Mouse (Mus musculus) heart, adult 11 months (tissue): ENCODE data around the gene Wdr12.
"Not testable (repeated sequence)": the region's sequence is repeated elsewhere in the genome, so short reads cannot be mapped to it uniquely, and the experiment has no call there.

Experiments used
- DNase-seq: peaks from one replicate; pipeline ENCODE4 v3.0.0; 2022

Gene Wdr12

DNA sequence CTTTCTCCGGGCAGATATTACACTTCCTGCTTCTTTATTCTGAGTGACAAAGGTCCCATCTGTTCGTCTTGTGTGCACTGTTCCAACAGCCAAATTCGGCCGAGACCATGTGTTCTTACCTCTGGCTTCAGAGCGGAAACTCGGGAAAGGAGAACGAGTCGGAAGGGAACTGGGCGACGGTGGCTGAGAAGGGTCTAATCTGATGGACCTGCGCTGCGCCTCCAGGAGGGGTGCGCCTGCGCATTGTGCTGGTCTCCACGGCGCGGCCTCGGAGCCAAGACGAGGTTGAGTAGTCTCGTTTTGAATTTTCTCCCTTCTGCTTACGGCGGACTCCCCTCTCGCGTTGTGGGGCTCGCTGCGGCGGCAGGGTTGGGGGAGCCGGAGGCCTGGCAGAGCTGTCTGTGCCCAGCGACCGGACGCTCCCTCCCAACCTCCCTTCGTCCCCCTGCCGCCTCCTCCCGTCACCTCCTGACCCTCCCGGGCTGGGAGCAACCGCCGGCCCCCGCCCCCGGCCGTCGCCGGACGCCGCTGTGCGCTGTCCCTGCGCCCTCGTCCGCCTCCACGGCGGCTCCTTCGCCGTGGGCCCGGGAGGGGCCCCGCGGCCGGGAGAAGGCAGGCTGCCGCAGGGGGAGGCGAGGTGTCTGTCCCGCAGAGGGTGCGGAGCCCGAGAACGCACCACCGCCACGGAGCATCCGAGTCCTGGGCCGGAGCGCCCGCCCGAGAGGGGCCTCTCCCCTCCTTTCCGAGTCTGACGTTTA lies at the start of gene Wdr12, which contains the start of gene Carf:
Gene Wdr12, minus strand, starts transcription at position 622 of the 758 bp plus-strand sequence.
Gene Carf, plus strand, starts transcription at position 224 of the 758 bp plus-strand sequence.
- DNase-seq: peak; percentile 99

GRCm38 (mm10) chr1:60137346-60137745 lies 38.9 kb upstream of the Wdr12 start:
- DNase-seq: no peak

DNA sequence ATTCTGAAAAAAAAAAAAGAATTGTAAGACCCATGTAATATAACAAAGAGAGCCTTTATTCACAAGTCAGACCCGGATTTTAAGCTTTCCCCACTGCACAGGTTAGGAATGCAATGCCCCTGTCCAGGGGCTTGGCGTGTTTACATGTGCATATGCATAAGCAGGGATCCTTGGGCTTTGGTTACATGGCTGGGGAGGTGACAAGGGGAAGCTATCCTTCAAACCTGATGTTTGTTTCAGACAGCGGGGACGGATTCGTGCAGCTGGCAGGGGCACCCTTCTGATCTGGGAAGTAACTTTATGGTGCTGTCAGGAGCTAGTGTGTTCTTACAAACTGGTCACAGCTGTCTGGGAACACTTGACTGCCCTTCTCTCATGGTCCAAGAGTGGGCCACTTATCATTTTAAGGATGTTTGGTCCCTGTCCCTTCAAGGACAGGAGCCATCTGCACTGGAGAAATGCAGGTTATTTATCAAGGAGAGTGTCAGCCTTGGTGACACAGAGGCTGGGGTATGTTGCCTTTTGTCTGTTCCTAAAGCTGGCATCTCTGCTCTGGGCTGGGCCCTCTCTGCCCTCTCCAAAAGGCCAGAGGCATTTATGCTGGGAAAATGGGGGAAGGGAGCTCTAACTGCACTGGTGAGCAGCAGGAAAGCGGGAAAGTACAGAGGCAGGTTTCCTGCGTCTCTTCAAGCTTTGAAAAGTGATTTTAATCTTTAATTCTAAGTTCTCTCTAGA lies 19.4 kb upstream of the Wdr12 start:
- DNase-seq: peak; percentile 63

GRCm38 (mm10) chr1:60104582-60104981 lies 6.1 kb upstream of the Wdr12 start:
- no peak for DNase-seq

- peak; percentile 80 for DNase-seq
Measured at GRCm38 (mm10) chr1:60098839-60099238, 394 bp upstream of the Wdr12 start.

- DNase-seq: peak; percentile 96
Measured at GRCm38 (mm10) chr1:60097277-60098023, 995 bp downstream of the Wdr12 start.

GRCm38 (mm10) chr1:60096572-60097276 lies 1.7 kb downstream of the Wdr12 start:
- DNase-seq: peak; percentile 79

DNA sequence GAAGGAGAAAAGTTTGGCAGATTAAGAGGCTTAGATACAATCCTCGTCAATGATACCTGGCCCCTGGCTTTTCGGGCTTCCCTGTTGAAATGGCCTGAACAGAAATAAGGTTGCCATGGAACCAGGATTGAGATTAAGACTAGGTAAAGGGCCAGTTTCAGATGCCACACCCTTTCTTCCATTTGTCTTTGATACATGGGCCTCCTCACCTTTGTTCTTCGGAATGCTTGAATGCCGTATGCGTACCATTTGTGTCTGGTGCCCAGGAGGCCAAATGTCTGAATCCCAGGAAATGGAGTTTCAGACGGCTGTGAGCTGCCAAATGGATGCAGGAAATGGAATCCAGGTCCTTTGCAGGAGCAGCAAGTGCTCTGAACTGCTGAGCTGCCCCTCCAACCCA lies 22.0 kb downstream of the Wdr12 start:
- no peak for DNase-seq

DNA sequence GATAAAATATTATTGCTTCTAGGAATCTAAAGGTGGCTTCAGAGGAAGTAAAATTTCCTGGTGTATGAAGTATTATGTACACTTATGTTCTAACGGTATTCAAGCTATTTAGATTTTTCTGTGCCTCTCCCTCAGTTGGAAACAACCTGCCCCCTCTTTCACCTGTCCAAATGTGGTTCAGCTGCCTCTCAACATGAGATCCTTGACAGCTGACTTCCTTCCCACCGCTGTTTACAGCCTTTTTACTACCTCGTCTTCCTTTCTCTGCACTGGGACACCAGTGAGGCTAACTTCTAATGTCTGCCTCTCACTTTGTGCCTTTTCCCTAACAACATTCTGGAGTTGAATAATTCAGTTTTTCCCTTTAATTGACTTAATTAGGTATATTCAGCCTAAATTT lies 22.9 kb downstream of the Wdr12 start:
- no peak for DNase-seq

DNA sequence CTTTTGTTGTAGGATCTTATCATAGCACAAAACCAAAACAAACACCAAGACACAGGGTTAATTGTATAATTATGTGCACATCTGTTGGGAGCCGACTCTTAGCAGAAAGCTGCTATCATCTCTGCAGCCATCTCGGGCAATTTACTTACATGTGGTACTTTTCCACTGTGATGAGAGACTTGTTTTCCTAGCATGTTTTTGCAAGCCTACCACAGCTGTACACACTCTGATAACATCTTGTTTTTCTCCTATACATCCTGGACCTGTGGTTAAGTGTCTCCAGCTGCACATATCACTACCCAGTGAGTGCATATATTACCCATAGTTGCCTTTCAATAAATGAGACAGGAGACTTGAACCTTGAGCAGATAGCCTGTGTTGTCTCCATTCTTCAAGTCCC lies 23.5 kb downstream of the Wdr12 start:
- DNase-seq: no peak

DNA sequence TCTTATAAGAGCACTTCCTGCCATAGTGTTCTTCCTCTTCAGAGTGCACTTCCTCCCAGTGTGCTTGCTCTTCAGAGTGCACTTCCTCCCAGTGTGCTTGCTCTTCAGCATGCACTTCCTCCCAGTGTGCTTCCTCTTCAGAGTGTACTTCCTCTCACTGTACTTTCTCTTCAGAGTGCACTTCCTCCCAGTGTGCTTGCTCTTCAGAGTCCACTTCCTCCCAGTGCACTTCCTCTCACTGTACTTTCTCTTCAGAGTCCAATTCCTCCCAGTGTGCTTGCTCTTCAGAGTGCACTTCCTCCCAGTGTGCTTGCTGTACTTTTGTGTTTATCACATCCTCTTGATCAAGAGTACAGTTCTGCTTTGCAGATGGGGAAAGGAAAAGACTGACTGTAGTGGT lies 27.7 kb downstream of the Wdr12 start:
- DNase-seq: not testable (repeated sequence)

DNA sequence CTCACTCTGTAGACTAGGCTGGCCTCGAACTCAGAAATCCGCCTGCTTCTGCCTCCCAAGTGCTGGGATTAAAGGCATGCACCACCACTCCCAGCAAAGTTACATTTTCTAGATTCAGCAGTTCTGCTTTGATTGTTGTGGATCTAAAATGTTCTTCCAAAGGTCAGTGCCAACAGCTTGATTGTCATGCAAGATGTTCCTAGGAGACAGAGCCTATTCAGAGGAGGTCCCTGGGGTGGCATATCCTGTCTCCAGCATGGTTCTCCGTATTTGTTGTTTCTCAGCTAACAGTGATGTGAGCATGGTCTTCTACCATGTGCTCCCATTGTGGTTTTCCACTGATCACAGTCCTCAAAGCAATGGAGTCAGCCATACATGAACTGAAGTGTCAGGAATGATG lies 42.1 kb downstream of the Wdr12 start:
- DNase-seq: no peak

DNA sequence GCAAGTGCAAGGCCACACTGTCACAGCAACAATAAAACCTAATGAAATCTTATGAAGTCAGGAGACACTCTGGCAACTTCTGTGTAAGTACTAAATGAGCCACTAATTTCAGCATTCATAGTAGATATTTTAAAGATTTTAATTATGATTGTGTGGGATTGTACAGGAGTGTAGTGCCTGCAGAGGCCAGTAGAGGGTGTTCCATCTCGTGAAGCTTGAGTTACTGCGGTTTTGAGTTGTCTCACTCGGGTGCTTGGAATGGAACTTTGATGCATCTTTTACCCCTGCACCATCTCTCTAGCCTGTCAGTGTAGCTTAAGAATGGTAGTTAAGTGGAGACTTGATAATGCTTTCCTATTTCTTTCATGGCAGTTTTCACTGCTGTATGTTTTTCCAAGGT lies 43.8 kb downstream of the Wdr12 start:
- no peak for DNase-seq

DNA sequence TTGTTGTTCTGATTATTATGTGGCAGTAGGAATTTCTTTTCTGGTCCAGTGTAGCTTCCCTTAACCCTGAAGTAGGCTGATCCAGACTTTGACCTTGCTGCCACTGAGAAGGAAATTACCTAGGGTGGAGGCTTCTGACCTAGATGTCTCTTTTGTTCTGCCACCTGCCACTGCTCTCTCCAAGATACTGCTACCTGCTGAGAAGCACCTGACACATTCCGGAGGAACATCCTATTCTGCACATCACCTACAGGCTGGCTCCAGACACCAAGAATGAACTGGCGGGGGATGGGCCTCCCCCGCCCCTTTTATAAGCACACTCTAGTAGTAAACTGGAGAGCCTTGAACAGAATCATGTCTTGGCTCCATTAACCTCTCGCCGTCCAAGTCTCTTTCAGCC lies 51.0 kb downstream of the Wdr12 start:
- not testable (repeated sequence) for DNase-seq

GRCm38 (mm10) chr1:60044595-60044994 lies 53.9 kb downstream of the Wdr12 start:
- no peak for DNase-seq

GRCm38 (mm10) chr1:60042796-60043469 lies 55.5 kb downstream of the Wdr12 start, which contains the start of gene Ica1l:
Gene Ica1l (minus strand): TSS chr1:60043184.
- peak; percentile 93 for DNase-seq

DNA sequence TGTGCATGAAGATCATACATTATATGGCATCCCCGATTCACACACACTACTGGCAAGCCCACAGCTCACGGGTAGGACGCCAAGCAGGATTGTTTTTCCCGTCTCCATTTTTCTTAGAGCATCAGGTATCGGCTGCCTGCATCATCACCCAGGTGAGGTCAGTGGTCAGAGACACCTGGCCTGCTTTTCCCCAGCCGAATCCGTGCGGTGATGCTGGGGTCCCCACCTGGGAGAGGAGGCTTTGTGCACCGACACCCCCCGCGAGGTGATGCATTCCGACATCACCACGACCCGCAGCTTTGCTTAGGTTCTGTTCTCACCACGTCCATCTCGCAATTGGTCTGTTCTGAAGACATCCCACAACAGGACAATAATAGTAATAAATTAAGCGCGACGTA lies 56.0 kb downstream of the Wdr12 start:
- no peak for DNase-seq

- no peak for DNase-seq
Measured at GRCm38 (mm10) chr1:60035044-60035443, 63.4 kb downstream of the Wdr12 start.
